Mouse (Mus musculus) G1E (cell line): ENCODE results near the gene Hexim1.

Experiments
- CTCF ChIP-seq: IDR thresholded peaks from 2 replicates; pipeline ENCODE4 v1.5.1; 2012; ENCODE audit warnings: low read depth, low read length, inconsistent platforms, mixed read lengths
- GATA2 ChIP-seq: IDR thresholded peaks from 2 replicates; pipeline ENCODE4 v1.6.1; 2012; ENCODE audit warnings: low read depth, low read length, inconsistent platforms, borderline replicate concordance
- POLR2AphosphoS5 ChIP-seq: IDR thresholded peaks from 2 replicates; pipeline ENCODE4 v1.6.1; 2012; ENCODE audit warnings: low read depth, low read length, inconsistent platforms; ENCODE audit not compliant: insufficient replicate concordance
- TAL1 ChIP-seq: conservative IDR thresholded peaks from 2 replicates; pipeline ENCODE4 v1.6.1; 2012; ENCODE audit warnings: low read depth, low read length, inconsistent platforms, mixed read lengths

- TF ChIP-seq CTCF (no peak), TAL1 (no peak), GATA2 (no peak), POLR2AphosphoS5 (no peak)
These were observed 34.4 kb upstream of the Hexim1 start for GRCm38 (mm10) chr11:103081631-103082030.
